Mouse (Mus musculus) right cerebral cortex, postnatal 14 days (tissue): ENCODE measurements around the gene Ms4a4d.
"Not testable (repeated sequence)": the region's sequence is repeated elsewhere in the genome, so short reads cannot be mapped to it uniquely, and the experiment has no call there.

Experiments used
- DNase-seq: peaks from one replicate; pipeline ENCODE4 v3.0.0; 2022

The Ms4a4d gene

GRCm38 (mm10) chr19:11536593-11536992, at the start of gene Ms4a4d:
TSS of gene Ms4a4d (plus strand) at chr19:11536801.
- no peak for DNase-seq

GRCm38 (mm10) chr19:11491406-11492189, 45.0 kb upstream of the Ms4a4d start:
- DNase-seq, result no peak

- no peak for DNase-seq
Observed at GRCm38 (mm10) chr19:11492671-11493070, 43.9 kb upstream of the Ms4a4d start.

- no peak for DNase-seq
Observed at GRCm38 (mm10) chr19:11494519-11494918, 42.1 kb upstream of the Ms4a4d start.

GRCm38 (mm10) chr19:11496361-11496760, 40.2 kb upstream of the Ms4a4d start:
- DNase-seq, result no peak

- not testable (repeated sequence) for DNase-seq
Observed at GRCm38 (mm10) chr19:11497300-11497699, 39.3 kb upstream of the Ms4a4d start.

GRCm38 (mm10) chr19:11500796-11501195, 35.8 kb upstream of the Ms4a4d start:
- no peak for DNase-seq

- no peak for DNase-seq
Observed at GRCm38 (mm10) chr19:11501326-11501725, 35.3 kb upstream of the Ms4a4d start.

- no peak for DNase-seq
Observed at GRCm38 (mm10) chr19:11504857-11505256, 31.7 kb upstream of the Ms4a4d start.

- no peak for DNase-seq
Observed at GRCm38 (mm10) chr19:11513458-11513857, 23.1 kb upstream of the Ms4a4d start.

GRCm38 (mm10) chr19:11516246-11516645, 20.4 kb upstream of the Ms4a4d start, which contains the start of gene Ms4a6b:
TSS of gene Ms4a6b (plus strand) at chr19:11516512.
- DNase-seq, result no peak

- DNase-seq, result no peak
Observed at GRCm38 (mm10) chr19:11516845-11517244, 19.8 kb upstream of the Ms4a4d start.

GRCm38 (mm10) chr19:11517373-11517772, 19.2 kb upstream of the Ms4a4d start:
- DNase-seq, result not testable (repeated sequence)

GRCm38 (mm10) chr19:11518356-11518755, 18.2 kb upstream of the Ms4a4d start:
- DNase-seq, result not testable (repeated sequence)

GRCm38 (mm10) chr19:11520146-11520545, 16.5 kb upstream of the Ms4a4d start:
- no peak for DNase-seq

- DNase-seq, result no peak
Observed at GRCm38 (mm10) chr19:11533421-11533820, 3.2 kb upstream of the Ms4a4d start.

GRCm38 (mm10) chr19:11533888-11534445, 2.6 kb upstream of the Ms4a4d start:
- DNase-seq, result no peak

- DNase-seq, result no peak
Observed at GRCm38 (mm10) chr19:11537336-11537735, 735 bp downstream of the Ms4a4d start.

GRCm38 (mm10) chr19:11540166-11540821, 3.7 kb downstream of the Ms4a4d start:
- DNase-seq, result not testable (repeated sequence)

GRCm38 (mm10) chr19:11544383-11544782, 7.8 kb downstream of the Ms4a4d start:
- DNase-seq, result not testable (repeated sequence)

GRCm38 (mm10) chr19:11547911-11548310, 11.3 kb downstream of the Ms4a4d start:
- no peak for DNase-seq

GRCm38 (mm10) chr19:11554726-11555125, 18.1 kb downstream of the Ms4a4d start:
- DNase-seq, result no peak

- DNase-seq, result not testable (repeated sequence)
Observed at GRCm38 (mm10) chr19:11559560-11559959, 23.0 kb downstream of the Ms4a4d start.

GRCm38 (mm10) chr19:11574965-11575364, 38.4 kb downstream of the Ms4a4d start:
- DNase-seq, result no peak
